Mouse (Mus musculus) CD4-positive helper T cell, adult 2 months (primary cell): ENCODE results near the gene Rnf40.
"Not testable (repeated sequence)": the region's sequence is repeated elsewhere in the genome, so short reads cannot be mapped to it uniquely, and the experiment has no call there.

ENCODE experiments used
- DNase-seq: peaks from one replicate; pipeline ENCODE4 v3.0.0-alpha.2; 2012; ENCODE audit warnings: low read depth, missing footprints, low spot score

The Rnf40 gene

DNA sequence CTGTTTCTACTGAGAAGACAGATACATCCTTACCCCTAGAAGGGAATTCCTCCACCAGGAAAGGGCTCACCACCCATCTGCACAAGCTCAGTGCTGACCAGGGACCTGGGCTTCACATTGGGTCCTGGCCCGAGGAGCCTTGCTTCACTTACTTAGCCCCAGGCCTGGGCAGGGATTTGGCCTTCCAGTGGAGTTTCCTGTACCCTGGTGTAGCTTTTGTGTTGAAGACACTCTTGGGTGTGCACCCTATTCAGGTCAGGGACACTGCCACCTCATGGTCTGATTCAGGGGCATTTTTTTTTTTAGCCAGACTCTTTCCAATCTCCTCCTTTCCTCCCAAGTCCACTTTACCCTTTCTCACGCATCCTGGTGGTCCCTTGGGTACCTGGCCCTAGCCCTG lies 14.3 kb downstream of the Rnf40 start:
- no peak for DNase-seq

GRCm38 (mm10) chr7:127604256-127604655 lies 15.7 kb downstream of the Rnf40 start:
- DNase-seq: no peak

- DNase-seq: no peak
These were observed 18.6 kb downstream of the Rnf40 start for GRCm38 (mm10) chr7:127607150-127607549.

DNA sequence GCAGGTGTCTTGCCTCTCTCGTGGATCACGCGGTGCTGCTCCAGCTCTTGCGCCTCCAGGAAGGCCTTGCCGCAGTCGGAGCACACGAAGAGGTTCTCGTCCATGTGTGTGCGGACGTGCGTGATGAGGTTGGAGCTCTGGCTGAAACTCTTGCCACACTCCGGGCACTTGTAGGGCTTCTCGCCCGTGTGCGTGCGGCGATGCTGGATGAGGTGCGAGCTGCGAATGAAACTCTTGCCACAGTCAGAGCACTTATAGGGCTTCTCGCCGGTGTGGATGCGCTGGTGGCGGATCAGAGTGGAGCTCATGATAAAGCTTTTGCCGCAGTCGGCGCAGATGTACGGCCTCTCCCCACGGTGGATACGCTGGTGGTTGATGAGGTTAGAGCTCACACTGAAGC lies 22.4 kb downstream of the Rnf40 start:
- no peak for DNase-seq

DNA sequence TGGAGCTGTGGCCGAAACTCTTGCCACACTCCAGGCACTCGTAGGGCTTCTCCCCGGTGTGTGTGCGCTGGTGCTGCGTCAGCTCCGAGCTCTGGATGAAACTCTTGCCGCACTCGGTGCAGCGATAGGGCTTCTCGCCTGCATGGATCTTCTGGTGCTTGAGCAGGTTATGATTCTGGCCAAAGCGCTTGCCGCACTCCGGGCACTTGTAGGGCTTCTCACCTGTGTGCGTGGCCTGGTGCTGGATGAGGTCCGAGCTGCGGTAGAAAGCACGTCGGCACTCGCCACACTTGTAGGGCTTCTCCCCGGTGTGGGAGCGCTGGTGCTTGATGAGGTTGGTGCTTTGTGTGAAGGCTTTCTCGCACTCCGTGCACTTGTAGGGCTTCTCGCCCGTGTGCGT lies 23.0 kb downstream of the Rnf40 start:
- DNase-seq: no peak

- DNase-seq: no peak
These were observed 24.9 kb downstream of the Rnf40 start for GRCm38 (mm10) chr7:127613501-127613900.

DNA sequence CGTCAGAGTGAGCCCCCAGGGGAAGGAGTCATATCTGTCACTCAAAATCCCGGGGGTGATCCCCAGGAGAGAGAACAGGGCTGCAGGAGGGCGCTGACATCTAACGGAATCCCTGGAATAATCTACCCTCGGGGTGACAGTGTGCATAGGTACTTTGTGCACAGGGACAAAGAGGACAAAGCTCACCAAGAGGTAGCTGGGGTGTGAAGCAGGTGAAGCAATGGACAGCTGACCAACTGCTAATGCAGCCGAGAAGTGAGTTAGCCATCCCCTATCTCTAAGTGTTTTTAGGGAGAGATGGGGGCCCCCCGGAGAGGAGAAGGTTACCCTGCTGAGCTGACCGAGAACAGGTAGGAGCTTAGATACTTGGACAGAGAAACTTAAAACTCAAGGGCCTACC lies 25.5 kb downstream of the Rnf40 start:
- DNase-seq: no peak

DNA sequence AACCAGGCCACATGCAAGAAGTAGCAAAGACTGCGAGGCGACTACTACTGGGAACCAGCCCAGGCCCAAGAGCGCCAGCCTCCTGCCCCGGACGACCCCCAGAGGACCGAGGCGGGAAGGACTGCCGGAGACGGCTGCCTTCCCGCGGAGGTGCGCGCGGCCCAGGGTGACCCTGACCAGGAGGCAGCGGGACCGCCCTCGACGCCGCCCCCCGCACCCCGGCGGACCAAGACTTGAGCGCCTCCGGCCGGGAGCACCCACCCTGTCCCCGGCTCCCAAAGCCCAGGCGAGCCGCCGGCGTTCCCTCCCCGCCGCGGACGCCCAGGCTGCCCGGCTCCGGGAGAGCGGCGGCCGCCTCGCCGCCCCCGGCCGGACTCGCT lies 25.9 kb downstream of the Rnf40 start:
- peak; percentile 34 for DNase-seq

- peak; percentile 21 for DNase-seq
These were observed 26.6 kb downstream of the Rnf40 start, which contains the start of gene Zfp629 for GRCm38 (mm10) chr7:127614891-127615843. Gene Zfp629 (minus strand): TSS chr7:127615797.

DNA sequence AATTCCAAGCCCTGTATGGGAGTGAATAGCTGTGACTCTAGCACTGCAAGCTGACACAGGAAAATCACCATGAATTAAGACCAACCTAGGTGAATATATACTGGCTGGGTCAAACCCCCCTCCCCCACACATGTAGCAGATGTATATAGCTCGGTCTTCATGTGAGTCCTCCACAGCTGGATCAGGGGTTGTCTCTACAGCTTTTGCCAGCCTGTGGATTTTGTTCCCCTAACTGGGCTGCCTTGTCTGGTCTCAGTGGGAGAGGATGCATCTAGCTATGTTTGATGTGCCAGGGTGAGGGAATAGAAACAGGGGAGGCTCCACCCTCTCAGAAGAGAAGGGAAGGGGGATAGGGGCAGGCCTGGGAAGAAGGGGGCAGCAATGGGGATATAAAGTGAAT lies 27.8 kb downstream of the Rnf40 start:
- DNase-seq: no peak

DNA sequence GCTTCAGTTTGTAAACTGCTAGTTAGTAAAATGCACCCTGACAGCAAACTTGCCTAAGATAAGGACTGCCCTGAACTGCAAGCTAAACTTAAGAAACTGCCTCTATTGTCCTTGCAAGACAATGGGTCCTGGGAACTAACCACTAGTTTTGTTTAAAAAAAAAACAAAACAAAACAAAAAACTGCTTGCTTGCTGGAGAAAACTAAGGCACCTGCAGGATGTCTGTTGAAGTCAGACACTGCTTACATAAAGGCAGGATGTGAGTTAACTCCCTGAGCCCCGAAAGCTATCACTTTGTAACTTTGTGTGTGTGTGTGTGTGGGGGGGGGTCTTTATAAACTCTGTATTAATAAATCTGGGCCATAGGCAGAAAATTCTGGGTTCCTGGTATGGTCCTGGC lies 28.3 kb downstream of the Rnf40 start:
- peak; percentile 27 for DNase-seq

- no peak for DNase-seq
These were observed 29.4 kb downstream of the Rnf40 start for GRCm38 (mm10) chr7:127617962-127618361.

GRCm38 (mm10) chr7:127618402-127618801 lies 29.8 kb downstream of the Rnf40 start:
- not testable (repeated sequence) for DNase-seq

DNA sequence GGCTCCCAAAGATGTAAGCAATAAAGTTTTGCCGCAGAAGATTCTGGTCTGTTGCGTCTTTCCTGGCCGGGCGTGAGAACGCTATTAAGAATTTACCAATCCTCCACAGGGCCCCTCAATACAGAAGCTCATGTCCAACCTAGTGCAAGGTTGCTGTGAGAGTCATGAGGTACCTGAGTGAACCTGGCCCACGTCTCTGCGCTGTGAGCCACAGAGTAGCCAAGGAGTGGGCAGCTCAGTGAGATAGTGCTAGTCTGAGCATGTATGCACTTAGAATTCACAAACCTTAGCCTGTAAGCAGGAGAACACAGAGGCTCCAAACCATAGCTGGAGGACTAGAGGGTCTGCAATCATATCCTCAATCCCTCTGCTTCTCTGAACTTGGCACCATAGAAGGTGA lies 37.5 kb downstream of the Rnf40 start:
- DNase-seq: no peak

- no peak for DNase-seq
These were observed 37.9 kb downstream of the Rnf40 start for GRCm38 (mm10) chr7:127626471-127626870.

DNA sequence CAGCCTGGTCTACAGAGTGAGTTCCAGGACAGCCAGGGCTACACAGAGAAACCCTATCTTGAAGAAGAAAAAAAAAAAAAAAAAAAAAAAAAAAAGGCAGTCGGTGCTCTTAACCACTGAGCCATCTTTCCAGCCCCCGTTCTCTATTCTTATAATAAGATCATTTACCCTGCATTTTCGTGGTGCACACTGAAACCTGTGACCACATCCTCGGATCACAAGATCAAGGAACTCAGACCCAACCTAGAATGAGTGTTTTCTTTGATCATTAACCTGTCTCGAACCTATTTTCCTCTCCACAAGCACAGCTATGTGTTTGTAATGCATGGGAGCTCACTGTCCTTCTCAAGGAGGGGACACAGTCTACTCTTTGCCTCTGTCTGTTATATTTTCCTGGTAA lies 40.1 kb downstream of the Rnf40 start:
- DNase-seq: peak; percentile 85

DNA sequence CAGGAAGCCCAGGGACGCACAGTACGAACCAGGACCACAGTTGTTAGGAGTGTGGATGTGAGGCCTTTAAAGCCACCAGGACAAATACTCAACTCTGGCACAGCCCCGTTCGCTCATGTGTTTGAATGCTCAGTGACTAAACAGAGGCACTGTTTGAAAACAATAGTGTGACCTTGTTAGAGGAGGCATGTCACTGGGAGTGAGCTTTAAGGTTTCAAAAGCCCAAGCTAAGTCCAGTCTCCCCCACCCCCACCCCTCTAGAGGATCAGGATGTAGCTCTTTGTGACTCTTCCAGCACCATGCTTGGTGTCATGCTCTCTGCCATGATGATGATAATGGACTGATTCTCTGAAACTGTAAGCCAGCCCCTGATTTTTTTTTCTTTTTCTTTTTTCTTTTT lies 42.8 kb downstream of the Rnf40 start:
- no peak for DNase-seq

GRCm38 (mm10) chr7:127636963-127637362 lies 48.4 kb downstream of the Rnf40 start:
- no peak for DNase-seq

DNA sequence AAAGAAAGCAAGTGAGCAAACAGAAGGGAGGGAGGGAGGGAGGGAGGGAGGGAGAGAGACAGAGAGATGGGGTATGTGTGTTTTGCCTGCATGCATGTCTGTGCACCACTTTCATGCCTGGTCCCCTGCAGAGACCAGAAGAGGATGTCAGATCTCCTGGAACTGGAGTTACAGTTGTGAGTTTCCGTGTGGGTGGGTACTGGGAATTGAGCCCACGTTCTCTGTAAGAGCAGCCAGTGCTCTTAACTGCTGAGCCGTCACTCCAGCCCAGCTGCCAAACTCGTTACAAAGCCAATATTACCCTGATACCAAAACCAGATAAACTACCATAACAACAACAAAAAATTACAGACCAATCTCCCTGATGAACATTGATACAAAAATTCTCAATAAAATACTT lies 52.7 kb downstream of the Rnf40 start:
- no peak for DNase-seq

DNA sequence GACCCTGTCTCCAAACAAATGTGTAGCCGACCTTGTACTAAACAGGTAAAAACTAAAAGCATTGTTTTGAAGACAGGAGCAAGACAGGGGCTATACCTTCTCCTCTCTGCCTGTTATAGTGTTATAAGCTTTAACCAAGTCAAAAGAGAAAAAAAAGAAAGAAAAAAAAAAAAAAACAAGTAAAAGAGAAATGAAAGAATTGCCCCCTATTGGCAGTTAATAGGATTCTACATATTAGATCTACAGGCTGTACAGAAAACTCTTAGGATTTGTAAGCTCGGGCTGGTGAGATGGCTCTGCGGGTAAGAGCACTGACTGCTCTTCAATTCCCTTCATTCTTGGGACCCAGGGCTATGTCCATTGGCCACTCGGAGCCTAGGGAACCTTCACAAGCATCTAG lies 53.7 kb downstream of the Rnf40 start:
- no peak for DNase-seq

DNA sequence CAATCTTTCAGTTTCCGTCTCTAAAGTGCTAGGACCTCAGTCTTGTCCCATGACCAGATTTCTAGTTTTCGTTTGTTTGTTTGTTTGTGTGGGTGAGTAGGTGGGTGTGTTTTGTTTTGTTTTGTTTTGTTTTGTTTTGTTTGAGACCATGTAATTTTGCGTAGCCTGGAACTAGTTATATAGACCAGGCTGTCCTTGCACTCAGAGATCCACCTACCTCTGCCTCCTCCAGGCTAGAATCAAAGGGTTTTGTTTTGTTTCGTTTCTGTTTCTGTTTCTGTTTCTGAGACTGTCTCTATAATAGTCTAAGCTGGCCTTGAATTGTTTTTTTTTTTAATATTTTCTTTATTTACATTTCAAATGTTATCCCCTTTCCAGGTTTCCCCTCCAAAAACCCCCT lies 57.8 kb downstream of the Rnf40 start:
- peak; percentile 60 for DNase-seq

DNA sequence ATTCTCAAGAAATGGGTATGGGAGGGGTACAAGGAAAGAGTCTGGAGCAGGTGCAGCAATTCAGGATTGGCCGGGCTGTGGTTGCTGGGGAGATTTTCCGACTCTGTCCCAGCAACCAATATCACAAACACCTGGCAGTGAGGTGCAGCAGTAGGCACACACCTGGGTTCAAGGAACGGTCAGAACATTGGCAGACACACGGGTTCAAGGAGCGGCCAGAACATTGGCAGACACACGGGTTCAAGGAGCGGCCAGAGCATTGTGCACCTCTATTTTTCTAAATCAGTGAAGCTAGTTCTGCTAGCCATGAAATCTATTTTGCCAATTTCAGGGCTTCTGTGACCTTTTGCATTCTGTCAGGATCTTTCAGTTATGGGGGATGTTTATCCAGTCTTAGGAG lies 59.0 kb downstream of the Rnf40 start:
- not testable (repeated sequence) for DNase-seq

DNA sequence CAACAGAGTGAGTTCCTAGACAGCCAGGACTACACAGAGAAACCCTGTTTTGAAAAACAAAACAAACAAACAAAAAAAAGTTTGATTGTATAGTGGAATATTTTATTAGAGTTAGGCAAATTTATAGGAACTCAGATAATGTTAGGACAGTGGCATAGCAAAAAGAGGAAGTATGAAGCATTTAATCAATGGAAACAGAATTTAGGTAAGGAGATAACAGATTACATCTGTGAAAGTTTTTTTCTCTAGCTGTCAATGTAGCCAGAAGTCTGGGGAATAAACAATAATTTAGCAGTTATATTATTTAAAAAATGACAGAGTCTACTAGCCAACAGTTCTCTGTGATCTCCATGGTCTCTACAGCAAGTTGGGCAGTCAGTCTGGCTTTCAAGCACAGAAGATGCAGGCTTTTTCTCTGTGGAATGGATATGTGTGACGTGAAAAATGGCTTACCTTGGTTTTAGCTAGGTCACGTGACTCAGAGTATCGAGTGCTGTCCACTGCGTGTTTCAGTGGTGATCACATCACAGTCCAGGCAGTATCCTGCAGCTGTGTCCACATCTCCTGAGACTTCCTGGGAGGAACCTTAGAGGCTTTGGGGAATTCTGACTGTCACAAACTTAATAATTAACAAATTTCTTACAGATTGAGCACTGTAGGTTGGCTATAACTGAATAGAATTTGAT lies 60.1 kb downstream of the Rnf40 start:
- DNase-seq: no peak
